Mouse (Mus musculus) CD4-positive, CD25-positive, alpha-beta regulatory T cell, adult 2 months (primary cell): ENCODE data around the gene Hsp90ab1.
A peak's percentile ranks its signal among the peaks of the same experiment; 100 is the strongest.

Source experiments
- DNase-seq: peaks from one replicate; pipeline ENCODE4 v3.0.0-alpha.2; 2012; ENCODE audit warnings: low read depth, low spot score

Hsp90ab1 gene

GRCm38 (mm10) chr17:45580958-45581477 lies 7.9 kb upstream of the Hsp90ab1 start:
- DNase-seq, result no peak

DNA sequence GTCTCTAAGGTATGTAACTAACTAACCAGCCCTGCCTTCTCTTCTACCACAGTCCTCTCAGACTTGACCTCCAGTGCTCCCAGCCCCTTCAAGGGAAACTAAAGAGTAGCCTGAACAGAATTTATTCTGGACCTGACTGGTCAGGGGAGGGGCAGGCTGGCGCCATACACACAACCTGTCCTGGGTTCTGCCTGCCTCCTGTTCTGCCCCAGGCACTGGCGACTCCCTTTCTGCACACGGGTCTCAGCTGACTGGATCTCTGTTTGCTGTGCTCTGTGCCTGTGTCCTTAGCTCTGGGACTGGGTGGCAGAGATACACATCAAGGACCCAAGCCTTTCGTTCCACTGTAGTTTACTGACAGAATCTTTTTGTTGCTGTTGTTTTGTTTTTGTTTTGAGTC lies 6.5 kb upstream of the Hsp90ab1 start:
- DNase-seq, result no peak

DNA sequence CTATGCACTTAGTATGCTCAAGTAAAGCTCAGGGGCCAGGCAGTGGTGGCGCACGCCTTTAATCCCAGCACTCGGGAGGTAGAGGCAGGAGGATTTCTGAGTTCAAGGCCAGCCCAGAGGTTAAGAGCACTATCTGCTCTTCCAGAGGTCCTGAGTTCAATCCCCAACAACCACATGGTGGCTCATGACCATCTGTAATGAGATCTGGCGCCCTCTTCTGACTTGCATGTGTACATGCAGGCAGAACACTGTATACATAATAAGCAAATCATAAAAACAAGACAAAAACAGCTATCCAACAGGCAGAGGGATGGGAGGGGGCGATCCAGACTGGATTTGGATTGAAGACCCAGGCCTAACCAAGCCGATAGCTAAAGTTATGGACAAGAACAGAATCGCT lies 5.8 kb upstream of the Hsp90ab1 start:
- peak; percentile 73 for DNase-seq

GRCm38 (mm10) chr17:45578242-45578641 lies 5.2 kb upstream of the Hsp90ab1 start:
- no peak for DNase-seq

GRCm38 (mm10) chr17:45575123-45575897 lies 2.2 kb upstream of the Hsp90ab1 start:
- DNase-seq, result no peak

DNA sequence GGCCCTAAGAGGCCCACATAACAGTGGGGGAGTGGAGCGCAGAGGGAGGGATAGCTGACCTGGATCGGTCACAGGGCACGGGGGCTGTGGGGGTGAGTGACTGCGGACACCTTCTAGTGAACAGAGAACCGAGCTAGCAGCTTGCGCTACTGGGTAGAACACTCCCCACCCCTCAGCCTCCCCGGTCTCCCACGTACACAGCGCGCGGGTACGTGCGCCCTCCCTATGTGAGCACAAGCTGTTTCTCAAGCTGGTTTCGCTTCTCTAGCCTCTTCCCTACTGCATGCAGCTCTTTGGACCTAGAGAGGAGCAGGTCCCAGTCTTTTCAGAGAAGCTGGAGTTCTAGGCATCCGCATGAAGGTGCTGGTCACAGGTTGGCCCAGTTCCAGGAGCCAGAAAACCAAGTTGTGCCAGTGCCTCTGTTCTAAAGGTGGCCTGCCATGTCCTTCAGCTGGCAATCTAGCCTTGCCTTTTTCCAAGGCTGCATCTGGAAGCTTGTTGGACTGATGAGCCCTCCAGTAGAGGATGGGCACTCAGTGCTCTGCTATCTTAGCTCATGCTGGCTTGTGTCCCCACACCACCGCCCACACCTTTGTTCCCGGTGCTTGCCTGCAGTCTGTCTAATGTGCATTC lies 1.2 kb upstream of the Hsp90ab1 start:
- peak; percentile 87 for DNase-seq

- DNase-seq, result peak; percentile 98
Measured at GRCm38 (mm10) chr17:45573780-45574123, 681 bp upstream of the Hsp90ab1 start.

- DNase-seq, result peak; percentile 86
Measured at GRCm38 (mm10) chr17:45572103-45573086, 676 bp downstream of the Hsp90ab1 start.

DNA sequence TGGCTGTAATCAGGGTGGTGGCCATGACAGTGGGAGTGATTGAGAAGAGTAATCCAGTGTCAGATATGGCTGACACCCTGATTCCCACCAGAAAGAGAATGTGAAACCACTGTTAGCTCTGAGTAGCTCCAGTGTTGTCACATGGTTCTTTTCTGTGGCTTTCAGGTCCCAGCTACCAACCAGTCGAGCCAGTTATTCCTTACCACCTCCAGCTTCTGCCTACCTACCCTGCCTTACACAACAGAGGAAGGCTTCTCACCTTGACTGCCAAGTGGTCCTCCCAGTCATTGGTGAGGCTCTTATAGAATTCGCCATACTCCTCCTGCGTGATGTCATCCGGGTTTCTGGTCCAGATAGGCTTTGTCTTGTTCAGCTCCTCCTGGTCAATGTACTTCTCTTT lies 3.1 kb downstream of the Hsp90ab1 start:
- DNase-seq, result peak; percentile 42

DNA sequence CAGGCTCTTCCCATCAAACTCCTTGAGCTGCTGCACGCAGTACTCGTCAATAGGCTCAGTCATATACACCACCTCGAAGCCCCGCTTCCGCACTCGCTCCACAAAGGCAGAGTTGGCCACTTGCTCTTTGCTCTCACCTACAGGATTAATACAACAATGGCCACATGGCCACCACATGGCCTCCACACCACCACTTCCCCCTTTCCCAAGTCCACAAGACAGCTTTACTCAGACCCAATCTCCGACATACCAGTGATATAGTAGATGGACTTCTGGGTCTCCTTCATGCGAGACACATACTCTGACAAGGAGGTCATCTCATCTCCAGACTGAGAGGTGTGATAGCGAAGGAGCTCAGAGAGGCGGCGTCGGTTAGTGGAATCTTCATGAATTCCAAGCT lies 4.1 kb downstream of the Hsp90ab1 start:
- peak; percentile 26 for DNase-seq

DNA sequence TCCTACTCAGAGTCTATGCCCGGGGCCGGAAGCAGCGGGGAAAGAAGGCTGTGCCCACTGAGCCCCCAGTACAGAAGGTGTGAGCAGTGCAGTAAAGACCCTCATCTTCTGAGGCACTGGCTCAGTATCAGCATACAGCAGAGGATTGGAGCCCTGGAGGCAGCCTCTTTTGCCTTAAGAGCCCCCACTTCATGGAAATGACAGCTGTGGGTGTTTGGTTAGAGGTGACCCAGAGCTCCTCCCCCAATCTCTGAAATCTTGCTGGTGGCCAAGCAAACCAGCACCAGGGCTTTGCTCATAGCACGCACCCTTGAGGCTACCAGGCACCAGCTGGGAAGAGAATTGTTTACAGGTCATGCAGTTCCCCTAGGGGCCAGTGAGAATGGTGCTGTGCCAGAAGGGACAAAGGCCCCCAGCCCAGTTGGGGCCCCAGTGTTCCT lies 5.9 kb downstream of the Hsp90ab1 start:
- no peak for DNase-seq

DNA sequence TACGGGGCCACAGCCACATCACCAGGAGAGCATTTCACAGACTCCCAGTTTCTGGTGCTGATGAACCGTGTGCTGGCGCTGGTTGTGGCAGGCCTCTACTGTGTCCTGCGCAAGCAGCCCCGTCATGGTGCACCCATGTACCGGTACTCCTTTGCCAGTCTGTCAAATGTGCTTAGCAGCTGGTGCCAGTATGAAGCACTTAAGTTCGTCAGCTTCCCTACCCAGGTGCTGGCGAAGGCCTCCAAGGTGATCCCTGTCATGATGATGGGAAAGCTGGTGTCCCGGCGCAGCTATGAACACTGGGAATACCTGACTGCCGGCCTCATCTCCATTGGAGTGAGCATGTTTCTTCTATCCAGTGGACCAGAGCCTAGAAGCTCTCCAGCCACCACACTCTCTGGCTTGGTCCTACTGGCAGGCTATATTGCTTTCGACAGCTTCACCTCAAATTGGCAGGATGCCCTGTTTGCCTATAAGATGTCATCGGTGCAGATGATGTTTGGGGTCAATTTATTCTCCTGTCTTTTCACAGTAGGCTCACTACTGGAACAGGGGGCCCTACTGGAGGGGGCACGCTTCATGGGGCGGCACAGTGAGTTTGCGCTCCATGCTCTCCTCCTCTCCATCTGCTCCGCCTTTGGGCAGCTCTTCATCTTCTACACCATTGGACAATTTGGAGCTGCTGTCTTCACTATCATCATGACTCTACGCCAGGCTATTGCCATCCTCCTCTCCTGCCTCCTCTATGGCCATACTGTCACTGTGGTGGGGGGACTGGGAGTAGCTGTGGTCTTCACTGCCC lies 6.5 kb downstream of the Hsp90ab1 start:
- no peak for DNase-seq

GRCm38 (mm10) chr17:45566031-45566359 lies 7.1 kb downstream of the Hsp90ab1 start:
- no peak for DNase-seq

GRCm38 (mm10) chr17:45565103-45565502 lies 8.0 kb downstream of the Hsp90ab1 start:
- DNase-seq, result no peak

GRCm38 (mm10) chr17:45564531-45565084 lies 8.5 kb downstream of the Hsp90ab1 start:
- no peak for DNase-seq

GRCm38 (mm10) chr17:45563655-45564530 lies 9.2 kb downstream of the Hsp90ab1 start, which contains the start of gene Slc35b2:
Gene Slc35b2 (plus strand): TSS chr17:45563874.
- peak; percentile 93 for DNase-seq

GRCm38 (mm10) chr17:45563216-45563615 lies 9.9 kb downstream of the Hsp90ab1 start:
- DNase-seq, result no peak

GRCm38 (mm10) chr17:45559732-45560525 lies 13.1 kb downstream of the Hsp90ab1 start:
- no peak for DNase-seq
